Mouse (Mus musculus): ENCODE measurements around the gene Stmn1.
"Not testable (repeated sequence)": the region's sequence is repeated elsewhere in the genome, so short reads cannot be mapped to it uniquely, and the experiment has no call there.

The Stmn1 gene

DNA sequence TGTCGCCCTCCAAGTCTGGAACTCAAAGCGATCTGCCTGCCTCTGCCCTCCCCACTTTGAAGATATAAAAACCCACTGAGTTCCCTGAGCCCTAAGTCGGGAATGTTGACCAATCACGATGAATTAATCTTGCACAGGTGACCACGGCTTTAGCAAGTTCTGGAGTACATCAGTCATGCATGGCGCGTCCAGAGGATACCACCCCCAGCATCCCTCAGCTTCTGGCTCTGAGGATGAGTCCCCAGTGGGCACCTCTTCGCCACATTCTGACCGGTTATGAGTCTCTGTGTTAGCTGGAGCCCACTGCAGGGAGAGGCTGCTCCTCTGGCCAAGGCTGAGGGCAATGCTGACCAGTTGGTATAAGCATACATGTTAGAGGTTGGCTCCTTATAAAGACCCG, 16.1 kb downstream of the Stmn1 start:
- no peak for DNase-seq (ENCODE audit: low spot score in 2 of 2)

GRCm38 (mm10) chr4:134485151-134485900, 17.2 kb downstream of the Stmn1 start:
- no peak for DNase-seq (ENCODE audit: low spot score in 2 of 2)

DNA sequence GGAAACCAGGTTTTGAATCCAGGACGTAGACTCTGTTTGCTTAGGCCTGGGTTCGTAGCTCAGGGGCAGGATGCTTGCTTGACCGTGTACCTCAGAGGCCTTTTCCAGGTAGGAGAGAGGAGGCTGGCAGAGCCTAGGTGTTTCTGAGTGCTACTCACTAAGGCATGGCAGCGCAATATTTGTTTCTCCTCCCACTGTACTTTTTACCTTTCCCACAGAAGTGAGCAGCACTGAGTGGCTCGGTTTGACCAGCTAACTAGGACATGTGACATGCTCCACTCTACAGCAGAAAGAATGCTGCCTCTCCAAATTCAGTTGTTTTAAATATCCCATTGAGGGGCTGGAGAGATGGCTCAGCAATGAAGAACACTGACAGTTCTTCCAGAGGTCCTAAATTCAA, 20.1 kb downstream of the Stmn1 start:
- no peak for DNase-seq (ENCODE audit: low spot score in 2 of 2)

GRCm38 (mm10) chr4:134489986-134490665, 22.0 kb downstream of the Stmn1 start:
- DNase-seq (ENCODE audit: low spot score in 2 of 2): no peak

- DNase-seq (ENCODE audit: low spot score in 2 of 2): no peak
Measured at GRCm38 (mm10) chr4:134491716-134492115, 23.6 kb downstream of the Stmn1 start.

- DNase-seq (ENCODE audit: low spot score in 2 of 2): not testable (repeated sequence)
Measured at GRCm38 (mm10) chr4:134494161-134494560, 26.0 kb downstream of the Stmn1 start.

- DNase-seq (ENCODE audit: low spot score in 2 of 2): peak; percentile 68 to 75
Measured at GRCm38 (mm10) chr4:134494780-134495545, 26.8 kb downstream of the Stmn1 start.

DNA sequence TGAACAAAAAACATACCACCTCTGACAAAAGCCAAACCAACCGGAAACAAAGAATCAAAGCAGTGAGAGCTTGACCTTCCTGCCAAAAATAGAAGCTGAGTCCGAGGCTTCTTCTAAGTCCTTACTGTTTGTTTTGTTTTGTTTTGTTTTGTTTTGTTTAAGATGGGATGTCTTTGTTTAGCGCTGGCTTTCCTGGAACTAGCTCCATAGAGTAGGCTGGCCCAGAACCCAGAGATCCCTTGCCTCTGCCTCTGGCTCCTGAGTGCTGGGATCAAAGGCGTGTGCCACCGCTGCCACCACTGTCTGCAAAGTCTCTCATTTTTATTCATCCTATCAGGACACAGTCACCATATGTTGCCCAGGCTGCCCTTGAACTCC, 27.4 kb downstream of the Stmn1 start:
- DNase-seq (ENCODE audit: low spot score in 2 of 2): no peak

DNA sequence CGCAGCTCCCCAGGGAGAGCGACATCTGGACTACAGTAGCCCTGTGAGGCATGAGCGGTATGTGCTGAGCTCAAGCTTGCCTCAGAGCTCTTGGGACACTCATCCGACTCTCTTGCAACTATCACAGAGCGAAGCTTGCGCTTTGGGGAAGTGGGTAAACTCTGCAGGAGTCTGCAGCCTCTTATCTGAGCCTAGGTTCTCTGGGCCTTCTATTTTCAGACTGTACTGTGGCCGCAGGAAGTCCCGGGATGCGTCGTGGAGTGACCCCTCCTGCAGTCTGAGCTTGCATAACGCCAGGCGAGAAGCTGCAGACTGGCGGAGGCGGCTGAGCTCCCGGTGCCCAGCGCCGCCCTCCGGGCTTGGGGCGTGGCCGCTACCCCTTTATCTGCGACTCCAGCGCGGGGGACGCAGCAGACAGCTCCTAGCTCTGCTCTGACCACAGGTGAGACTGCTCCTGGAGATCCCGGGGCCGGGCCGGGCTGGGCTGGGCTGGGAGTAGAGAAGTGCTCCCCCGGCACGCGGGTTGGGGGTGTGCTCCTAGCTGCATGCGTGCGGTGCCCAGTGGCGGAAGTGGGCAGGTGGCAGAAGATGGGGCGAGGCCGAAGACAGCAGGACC, 28.6 kb downstream of the Stmn1 start, which contains the start of gene Paqr7:
TSS of gene Paqr7 (plus strand) at position 103 of the 616 bp plus-strand sequence.
- peak in 1 of 2 experiments; percentile 45 for DNase-seq (ENCODE audit: low spot score in 2 of 2)

- DNase-seq (ENCODE audit: low spot score in 2 of 2): no peak
Measured at GRCm38 (mm10) chr4:134497223-134497622, 29.1 kb downstream of the Stmn1 start.

DNA sequence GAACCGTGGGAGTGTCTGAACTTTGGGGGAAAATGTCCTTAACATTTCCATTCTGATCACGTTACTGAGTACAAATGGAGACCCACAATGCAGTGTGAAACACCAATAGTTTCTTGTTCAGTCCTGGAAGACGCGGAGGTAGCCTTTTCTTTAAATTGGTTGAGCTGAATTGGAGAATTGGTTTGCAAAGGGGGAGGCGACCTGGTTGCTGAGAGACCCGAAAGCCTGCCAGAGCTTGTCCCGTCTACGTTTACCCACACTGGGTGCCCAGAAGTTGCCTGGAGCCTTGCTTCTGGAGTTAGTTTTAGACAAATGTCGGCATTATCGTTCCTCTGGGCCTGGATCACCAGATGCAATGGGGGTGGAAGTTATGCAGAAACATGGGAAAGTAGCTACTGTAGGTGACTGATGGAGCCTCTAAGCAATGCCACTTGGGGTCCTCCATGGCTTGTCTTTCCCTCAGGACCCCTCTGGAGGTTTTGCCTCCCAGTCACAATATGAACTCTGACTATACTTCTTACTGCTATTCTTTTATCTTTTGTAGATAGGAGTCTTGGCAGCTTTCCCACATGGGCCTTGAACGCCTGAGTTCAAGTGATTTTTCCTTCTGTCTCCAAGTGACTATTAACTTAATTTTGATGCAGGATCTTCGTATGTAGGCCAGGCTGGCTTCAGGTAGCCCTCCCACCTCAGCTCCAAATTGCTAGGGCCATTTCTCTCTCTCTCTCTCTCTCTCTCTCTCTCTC, 30.0 kb downstream of the Stmn1 start:
- no peak for DNase-seq (ENCODE audit: low spot score in 2 of 2)

- not testable (repeated sequence) for DNase-seq (ENCODE audit: low spot score in 2 of 2)
Measured at GRCm38 (mm10) chr4:134498983-134499382, 30.9 kb downstream of the Stmn1 start.

DNA sequence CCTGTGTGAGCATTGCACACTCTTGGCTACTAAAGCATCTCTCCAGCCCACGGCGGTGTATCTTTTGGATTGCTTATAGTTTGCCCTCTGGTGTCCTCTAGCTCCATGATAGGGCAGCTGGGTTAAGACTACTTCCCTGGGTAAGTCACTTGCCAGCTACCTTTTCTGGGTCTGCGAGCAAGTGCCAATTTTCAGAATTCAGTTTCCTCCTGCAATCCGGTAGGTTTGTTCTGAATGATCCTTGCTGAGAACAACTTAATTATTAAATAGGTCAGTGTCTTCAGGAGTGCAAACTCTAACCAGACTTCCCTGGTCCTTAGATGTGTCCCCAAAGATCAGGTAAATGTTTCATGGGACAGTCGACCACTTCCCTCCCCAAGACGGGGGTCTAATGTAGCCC, 33.0 kb downstream of the Stmn1 start:
- DNase-seq (ENCODE audit: low spot score in 2 of 2): no peak

GRCm38 (mm10) chr4:134503686-134504357, 35.7 kb downstream of the Stmn1 start:
- DNase-seq (ENCODE audit: low spot score in 2 of 2): no peak

GRCm38 (mm10) chr4:134505303-134505789, 37.2 kb downstream of the Stmn1 start:
- DNase-seq (ENCODE audit: low spot score in 2 of 2): no peak

DNA sequence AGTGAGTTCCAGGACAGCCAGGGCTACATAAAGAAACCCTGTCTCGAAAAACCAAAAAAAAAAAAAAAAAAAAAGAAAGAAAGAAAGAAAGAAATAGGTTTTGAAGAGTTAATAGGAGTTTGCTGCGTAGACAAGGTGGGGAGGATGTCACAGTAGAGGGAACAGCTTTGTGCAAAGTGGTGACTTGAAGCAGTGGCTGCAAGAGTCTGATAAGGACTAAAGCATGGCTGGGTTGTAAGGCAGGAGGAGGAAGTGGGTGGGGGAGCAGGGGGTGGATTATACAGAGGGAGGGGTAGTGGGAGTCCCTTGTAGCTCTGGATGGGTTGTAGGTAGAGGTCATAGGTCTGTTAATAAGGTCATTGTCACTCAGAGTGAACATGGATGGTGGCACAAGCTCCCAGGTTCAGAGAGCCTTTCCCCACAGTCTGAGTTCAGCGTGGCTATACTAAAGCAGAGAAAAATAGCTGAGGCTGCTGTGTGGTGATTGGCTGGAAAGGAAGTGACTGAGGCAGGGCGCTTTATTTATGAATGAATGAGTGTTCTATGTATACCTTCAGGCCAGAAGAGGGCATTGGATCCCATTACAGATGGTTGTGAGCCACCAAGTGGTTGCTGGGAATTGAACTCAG, 38.0 kb downstream of the Stmn1 start:
- no peak for DNase-seq (ENCODE audit: low spot score in 2 of 2)

GRCm38 (mm10) chr4:134506713-134507112, 38.6 kb downstream of the Stmn1 start:
- DNase-seq (ENCODE audit: low spot score in 2 of 2): no peak

DNA sequence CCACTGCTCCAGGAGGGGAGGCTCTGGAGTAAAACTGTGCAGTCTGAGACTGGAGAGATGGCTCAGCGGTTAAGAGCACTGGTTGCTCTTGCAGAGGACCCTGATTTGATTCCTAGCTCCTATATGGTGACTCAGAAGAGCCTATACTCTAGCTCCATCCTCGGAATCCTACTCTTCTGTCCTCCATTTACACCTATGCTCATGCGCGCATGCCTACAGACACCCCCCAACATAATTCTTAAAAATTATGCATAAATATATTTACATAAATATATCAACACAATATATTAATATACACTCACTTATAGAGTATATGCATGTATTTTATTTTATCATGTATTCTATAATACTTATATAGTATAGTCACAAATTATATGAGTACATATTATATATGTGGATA, 42.3 kb downstream of the Stmn1 start:
- no peak for DNase-seq (ENCODE audit: low spot score in 2 of 2)

- peak; percentile 68 to 84 for DNase-seq (ENCODE audit: low spot score in 2 of 2)
Measured at GRCm38 (mm10) chr4:134510845-134511411, 42.8 kb downstream of the Stmn1 start, which contains the start of gene Aunip. Gene Aunip (plus strand): TSS chr4:134510999.

DNA sequence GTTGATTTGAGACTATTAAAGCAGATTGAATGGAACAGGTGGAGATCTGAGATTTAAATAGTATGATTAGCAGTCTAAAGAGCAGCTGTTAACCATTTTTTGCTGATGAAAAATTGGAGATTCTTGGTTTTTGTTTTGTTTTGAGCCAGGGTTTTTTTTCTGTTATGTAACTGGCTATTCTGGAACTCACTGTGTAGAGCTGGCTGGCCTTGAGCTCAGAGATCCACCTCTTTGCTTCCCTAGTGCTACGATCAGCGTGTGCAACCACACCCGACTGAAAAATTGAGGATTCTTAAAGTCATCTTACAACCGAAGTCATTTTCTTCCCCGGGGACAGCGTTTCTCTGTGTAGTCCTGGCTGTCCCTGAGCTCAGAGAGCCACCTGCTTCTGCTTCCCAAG, 43.6 kb downstream of the Stmn1 start:
- DNase-seq (ENCODE audit: low spot score in 2 of 2): no peak

Measured in thymus, postnatal 10 days (tissue).